Comparison of ENCODE assay signal across 8 mouse cellular contexts in genomic region chr15:78877810-78878390, GRCm38 (mm10). TPM values are rescaled to one million over a fixed set of nuclear protein-coding genes. Genes with fewer than 3 reads are reported as not detected.
DNase-seq lines count a peak whose midpoint lies in the region; ATAC-seq lines count a peak whose summit lies in the region.

No protein-coding gene starts in this region.

- no peaks in the 10 kb centered on the region for H3K9me3 ChIP-seq in neural tube, embryonic 11.5 days (ENCODE audit: control insufficient read depth, low read length)
- H3K9me3 ChIP-seq in forebrain, embryonic 10.5 days, result no peaks in the 10 kb centered on the region
- H3K9me3 ChIP-seq in intestine, embryonic 15.5 days, result no peaks in the 10 kb centered on the region
- no peaks in the 10 kb centered on the region for H3K9me3 ChIP-seq in midbrain, embryonic 13.5 days

- peak overlapping the region; percentile 74 for H3K4me3 ChIP-seq in neural tube, embryonic 11.5 days (ENCODE audit: low read depth, low read length)
- H3K4me3 ChIP-seq in forebrain, embryonic 10.5 days, result peak overlapping the region; percentile 77
- H3K4me3 ChIP-seq in intestine, embryonic 15.5 days (replicated peaks), result peak overlapping the region; percentile 74
- peak overlapping the region; percentile 78 for H3K4me3 ChIP-seq in midbrain, embryonic 13.5 days (replicated peaks)

- under 1% methylated on average over 17 of the region's 17 CpGs for WGBS in neural tube, embryonic 11.5 days
- under 1% methylated on average over 17 of the region's 17 CpGs for WGBS in forebrain, embryonic 10.5 days
- 3% methylated on average over 17 of the region's 17 CpGs for WGBS in intestine, embryonic 15.5 days
- WGBS in midbrain, embryonic 13.5 days, result under 1% methylated on average over 17 of the region's 17 CpGs

- no peaks in the 10 kb centered on the region for H3K36me3 ChIP-seq in neural tube, embryonic 11.5 days (ENCODE audit: control insufficient read depth, insufficient read depth, low read length)
- H3K36me3 ChIP-seq in forebrain, embryonic 10.5 days (replicated peaks), result peaks cover 37% of the 10 kb centered on the region
- peaks cover 11% of the 10 kb centered on the region for H3K36me3 ChIP-seq in intestine, embryonic 15.5 days
- H3K36me3 ChIP-seq in midbrain, embryonic 13.5 days, result peaks cover 28% of the 10 kb centered on the region

- H3K27me3 ChIP-seq in neural tube, embryonic 11.5 days (ENCODE audit: control insufficient read depth, insufficient read depth, low read length), result no peaks in the 10 kb centered on the region
- H3K27me3 ChIP-seq in forebrain, embryonic 10.5 days (ENCODE audit: poor library complexity, severe bottlenecking), result no peaks in the 10 kb centered on the region
- no peaks in the 10 kb centered on the region for H3K27me3 ChIP-seq in intestine, embryonic 15.5 days (replicated peaks)
- H3K27me3 ChIP-seq in midbrain, embryonic 13.5 days, result no peaks in the 10 kb centered on the region

- peak overlapping the region; percentile 88 for H3K4me2 ChIP-seq in neural tube, embryonic 11.5 days (ENCODE audit: low read depth)
- H3K4me2 ChIP-seq in intestine, embryonic 15.5 days (replicated peaks), result peak overlapping the region; percentile 67
- H3K4me2 ChIP-seq in midbrain, embryonic 13.5 days (replicated peaks), result peak overlapping the region; percentile 83

- DNase-seq in neural tube, embryonic 11.5 days (ENCODE audit: low spot score), result no peak
- DNase-seq in neural tube, embryonic 10.5 days (ENCODE audit: extremely low spot score, low spot score), result no peak
- DNase-seq in forebrain, embryonic 10.5 days (ENCODE audit: extremely low spot score, low spot score), result no peak
- DNase-seq in ovary, postnatal 36 days (ENCODE audit: low spot score), result no peak
- no peak for DNase-seq in spleen, postnatal 14 days (ENCODE audit: low spot score in 2 of 2)
- DNase-seq in urinary bladder, adult 2 months (ENCODE audit: low spot score), result no peak

- peak overlapping the region; percentile 88 for H3K9ac ChIP-seq in neural tube, embryonic 11.5 days (ENCODE audit: low read length)
- H3K9ac ChIP-seq in intestine, embryonic 15.5 days, result peak overlapping the region; percentile 79
- H3K9ac ChIP-seq in midbrain, embryonic 13.5 days (replicated peaks), result peak overlapping the region; percentile 87

- ATAC-seq in neural tube, embryonic 11.5 days (ENCODE audit: insufficient read depth, low FRiP score, low TSS enrichment), result peak; percentile 31; the same call in 1 of the 2 replicates
- peak; percentile 0; the same call in 1 of the 2 replicates for ATAC-seq in intestine, embryonic 15.5 days
- peak; percentile 57 for ATAC-seq in midbrain, embryonic 13.5 days

- peaks cover 6% of the 10 kb centered on the region; the same call in 1 of the 2 replicates for H3K4me1 ChIP-seq in neural tube, embryonic 11.5 days (ENCODE audit: control insufficient read depth, insufficient read depth, low read length)
- H3K4me1 ChIP-seq in forebrain, embryonic 10.5 days, result peaks cover 51% of the 10 kb centered on the region
- peaks cover 27% of the 10 kb centered on the region for H3K4me1 ChIP-seq in intestine, embryonic 15.5 days (replicated peaks)
- peaks cover 39% of the 10 kb centered on the region for H3K4me1 ChIP-seq in midbrain, embryonic 13.5 days (replicated peaks)

- peak overlapping the region; percentile 98 for H3K27ac ChIP-seq in neural tube, embryonic 11.5 days (ENCODE audit: low read depth, low read length)
- peak overlapping the region; percentile 99 for H3K27ac ChIP-seq in forebrain, embryonic 10.5 days
- peak overlapping the region; percentile 100 for H3K27ac ChIP-seq in intestine, embryonic 15.5 days
- H3K27ac ChIP-seq in midbrain, embryonic 13.5 days, result peak overlapping the region; percentile 99

RNA-seq across cellular contexts. Expression of gene Gga1, which starts 0.9 kb away (rescaled TPM):
- polyA plus RNA-seq in neural tube, embryonic 11.5 days (2014; fragmentation: Nextera tagmentation; extraction: Ambion mirVana), result 36.4 and 37.0 TPM in 2 replicates
- polyA plus RNA-seq in forebrain, embryonic 10.5 days (2016; fragmentation: Nextera tagmentation; extraction: Ambion mirVana), result 46.8 and 52.6 TPM in 2 replicates
- 47.6 and 51.7 TPM in 2 replicates for polyA plus RNA-seq in intestine, embryonic 15.5 days (2015; fragmentation: Nextera tagmentation; extraction: Ambion mirVana)
- 47.8 and 49.2 TPM in 2 replicates for polyA plus RNA-seq in midbrain, embryonic 13.5 days (2015; fragmentation: Nextera tagmentation; extraction: Ambion mirVana)
- polyA plus RNA-seq in urinary bladder, adult 2 months (2012; rRNA removed), result 53.5 and 56.7 TPM in 2 replicates

RNA-seq across cellular contexts. Expression of gene Gm49510, which starts 21.6 kb away (rescaled TPM):
- 0.27 TPM in 1 of 2 replicates, not detected in the other for polyA plus RNA-seq in neural tube, embryonic 11.5 days (2014; fragmentation: Nextera tagmentation; extraction: Ambion mirVana)
- polyA plus RNA-seq in forebrain, embryonic 10.5 days (2016; fragmentation: Nextera tagmentation; extraction: Ambion mirVana), result 0.23 and 0.35 TPM in 2 replicates
- 0.23 and 0.42 TPM in 2 replicates for polyA plus RNA-seq in intestine, embryonic 15.5 days (2015; fragmentation: Nextera tagmentation; extraction: Ambion mirVana)
- polyA plus RNA-seq in midbrain, embryonic 13.5 days (2015; fragmentation: Nextera tagmentation; extraction: Ambion mirVana), result 0.12 TPM in 1 of 2 replicates, not detected in the other
- polyA plus RNA-seq in urinary bladder, adult 2 months (2012; rRNA removed), result 0.04 and 0.06 TPM in 2 replicates

RNA-seq across cellular contexts. Expression of gene Sh3bp1, which starts 21.7 kb away (rescaled TPM):
- 14.4 and 15.3 TPM in 2 replicates for polyA plus RNA-seq in neural tube, embryonic 11.5 days (2014; fragmentation: Nextera tagmentation; extraction: Ambion mirVana)
- polyA plus RNA-seq in forebrain, embryonic 10.5 days (2016; fragmentation: Nextera tagmentation; extraction: Ambion mirVana), result 21.0 and 21.5 TPM in 2 replicates
- polyA plus RNA-seq in intestine, embryonic 15.5 days (2015; fragmentation: Nextera tagmentation; extraction: Ambion mirVana), result 21.6 and 26.8 TPM in 2 replicates
- polyA plus RNA-seq in midbrain, embryonic 13.5 days (2015; fragmentation: Nextera tagmentation; extraction: Ambion mirVana), result 2.5 and 4.9 TPM in 2 replicates
- 34.6 and 35.1 TPM in 2 replicates for polyA plus RNA-seq in urinary bladder, adult 2 months (2012; rRNA removed)

RNA-seq across cellular contexts. Expression of gene Lgals2, which starts 22.6 kb away (rescaled TPM):
- not detected in 2 replicates for polyA plus RNA-seq in neural tube, embryonic 11.5 days (2014; fragmentation: Nextera tagmentation; extraction: Ambion mirVana)
- polyA plus RNA-seq in forebrain, embryonic 10.5 days (2016; fragmentation: Nextera tagmentation; extraction: Ambion mirVana), result not detected in 2 replicates
- 1,110 and 1,149 TPM in 2 replicates for polyA plus RNA-seq in intestine, embryonic 15.5 days (2015; fragmentation: Nextera tagmentation; extraction: Ambion mirVana)
- polyA plus RNA-seq in midbrain, embryonic 13.5 days (2015; fragmentation: Nextera tagmentation; extraction: Ambion mirVana), result 1.1 TPM in 1 of 2 replicates, not detected in the other
- polyA plus RNA-seq in urinary bladder, adult 2 months (2012; rRNA removed), result 1.3 and 2.1 TPM in 2 replicates

RNA-seq across cellular contexts. Expression of gene Cdc42ep1, which starts 35.5 kb away (rescaled TPM):
- polyA plus RNA-seq in neural tube, embryonic 11.5 days (2014; fragmentation: Nextera tagmentation; extraction: Ambion mirVana), result 14.0 and 15.1 TPM in 2 replicates
- 12.6 and 12.7 TPM in 2 replicates for polyA plus RNA-seq in forebrain, embryonic 10.5 days (2016; fragmentation: Nextera tagmentation; extraction: Ambion mirVana)
- 44.0 and 47.5 TPM in 2 replicates for polyA plus RNA-seq in intestine, embryonic 15.5 days (2015; fragmentation: Nextera tagmentation; extraction: Ambion mirVana)
- polyA plus RNA-seq in midbrain, embryonic 13.5 days (2015; fragmentation: Nextera tagmentation; extraction: Ambion mirVana), result 7.0 and 8.5 TPM in 2 replicates
- 21.0 and 21.6 TPM in 2 replicates for polyA plus RNA-seq in urinary bladder, adult 2 months (2012; rRNA removed)

Comparison
In these comparisons a context has a peak if more than half of its experiments do, and no peak if none do; other contexts are left out.
1. ATAC-seq: peak in every context shown above with its lines; median percentile 57 in midbrain, embryonic 13.5 days; 31 in neural tube, embryonic 11.5 days; 0 in intestine, embryonic 15.5 days.